Mouse (Mus musculus) neural tube, embryonic 15.5 days (tissue): ENCODE data around the gene Amotl2. TPM values are rescaled to one million over a fixed set of nuclear protein-coding genes. Genes with fewer than 3 reads are reported as not detected.
"Not testable (repeated sequence)": the region's sequence is repeated elsewhere in the genome, so short reads cannot be mapped to it uniquely, and the experiment has no call there.

Experiments
- ATAC-seq: fragments of 200-750 bp; cut with Nextera tagmentation; 2 replicates; pipeline ENCODE4 v1.8.0; 2017; ENCODE audit warnings: mild to moderate bottlenecking, moderate TSS enrichment, moderate library complexity; ENCODE audit not compliant: low FRiP score
- H3K27ac ChIP-seq: fragments of 300-500 bp; sonication (generic); replicated peaks from 2 replicates; pipeline ENCODE4 v1.5.1; 2015; ENCODE audit warnings: mild to moderate bottlenecking, inconsistent platforms
- H3K27me3 ChIP-seq: fragments of 300-500 bp; sonication (generic); replicated peaks from 2 replicates; pipeline ENCODE4 v1.6.1; 2015; ENCODE audit warnings: inconsistent platforms
- H3K36me3 ChIP-seq: fragments of 300-500 bp; sonication (generic); 2 replicates; pipeline ENCODE4 v1.6.1; 2015; ENCODE audit warnings: inconsistent platforms
- H3K4me1 ChIP-seq: fragments of 300-500 bp; sonication (generic); 2 replicates; pipeline ENCODE4 v1.6.1; 2015; ENCODE audit warnings: inconsistent platforms
- H3K4me2 ChIP-seq: fragments of 300-500 bp; sonication (generic); 2 replicates; pipeline ENCODE4 v1.6.1; 2015; ENCODE audit warnings: inconsistent platforms, mild to moderate bottlenecking, moderate library complexity
- H3K4me3 ChIP-seq: fragments of 300-500 bp; sonication (generic); replicated peaks from 2 replicates; pipeline ENCODE4 v1.5.1; 2015; ENCODE audit warnings: mild to moderate bottlenecking, inconsistent platforms
- H3K9ac ChIP-seq: fragments of 300-500 bp; sonication (generic); replicated peaks from 2 replicates; pipeline ENCODE4 v1.6.1; 2015; ENCODE audit warnings: mild to moderate bottlenecking, inconsistent platforms
- H3K9me3 ChIP-seq: fragments of 300-500 bp; sonication (generic); replicated peaks from 2 replicates; pipeline ENCODE4 v1.6.1; 2016; ENCODE audit warnings: inconsistent platforms
- WGBS: fragments of 180-500 bp; shearing (Covaris S2); methylation state at CpG from one replicate; pipeline ENCODE4 v1.1.7; 2015; ENCODE audit warnings: mixed read lengths; 5-methylcytosine and 5-hydroxymethylcytosine counted together
- polyA plus RNA-seq: library from polyadenylated mRNA; unstranded; fragments of >200 nt; fragmentation: Nextera tagmentation; extraction: Ambion mirVana; gene quantifications from 2 replicates; pipeline ENCODE4 v1.2.1, GENCODE M21; 2015

Gene Amotl2
- polyA plus RNA-seq, 1 experiment from 2014 or later = 57.0 TPM

DNA sequence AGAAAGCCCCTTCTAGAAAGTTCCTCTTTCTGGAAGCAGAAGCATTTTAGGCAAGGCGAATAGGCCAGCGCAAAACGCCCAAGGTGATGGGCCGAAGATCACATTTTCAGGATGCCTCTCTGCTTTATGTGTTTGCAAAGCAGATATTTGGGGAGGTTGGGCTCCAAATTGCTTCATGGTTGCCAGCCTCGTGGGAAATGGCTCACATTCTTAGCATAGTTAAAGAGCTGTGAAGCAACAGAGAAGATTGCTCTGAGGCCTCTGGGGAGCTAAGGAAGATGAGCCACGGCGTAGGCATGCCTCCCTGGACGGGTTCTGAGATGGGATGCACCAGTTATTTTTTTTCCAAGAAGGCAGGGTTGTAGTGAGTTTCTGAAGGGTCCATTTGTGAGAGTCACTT lies 47.0 kb downstream of the Amotl2 start:
- no peaks in the 10 kb centered on the region; the same call in 1 of the 2 replicates for H3K4me1 ChIP-seq
- ATAC-seq = no peak
- H3K9ac ChIP-seq = no peak overlapping the region
- H3K36me3 ChIP-seq = no peaks in the 10 kb centered on the region
- H3K27ac ChIP-seq = no peak overlapping the region
- no peak overlapping the region for H3K4me2 ChIP-seq
- H3K27me3 ChIP-seq = no peaks in the 10 kb centered on the region
- no peaks in the 10 kb centered on the region for H3K9me3 ChIP-seq
- H3K4me3 ChIP-seq = no peak overlapping the region
- 70% methylated on average over 8 of the region's 8 CpGs for WGBS

DNA sequence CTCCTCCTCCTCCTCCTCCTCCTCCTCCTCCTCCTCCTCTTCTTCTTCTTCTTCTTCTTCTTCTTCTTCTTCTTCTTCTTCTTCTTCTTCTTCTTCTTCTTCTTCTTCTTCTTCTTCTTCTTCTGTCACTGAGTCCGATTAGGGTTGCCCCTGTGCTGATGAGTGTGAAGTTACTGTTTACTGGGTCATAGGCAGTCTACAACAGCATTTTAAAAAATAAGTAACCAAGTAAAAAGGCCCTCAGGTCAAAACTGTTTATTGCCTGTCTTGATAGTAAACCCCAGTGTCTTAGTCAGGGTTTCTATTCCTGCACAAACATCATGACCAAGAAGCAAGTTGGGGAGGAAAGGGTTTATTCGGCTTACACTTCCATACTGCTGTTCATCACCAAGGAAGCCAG lies 48.1 kb downstream of the Amotl2 start:
- H3K4me2 ChIP-seq, ATAC-seq, H3K36me3 ChIP-seq, H3K27ac ChIP-seq, H3K4me3 ChIP-seq, H3K9ac ChIP-seq, H3K27me3 ChIP-seq, H3K4me1 ChIP-seq, H3K9me3 ChIP-seq: not testable (repeated sequence)
- WGBS = 95% methylated on average over 2 of the region's 2 CpGs

DNA sequence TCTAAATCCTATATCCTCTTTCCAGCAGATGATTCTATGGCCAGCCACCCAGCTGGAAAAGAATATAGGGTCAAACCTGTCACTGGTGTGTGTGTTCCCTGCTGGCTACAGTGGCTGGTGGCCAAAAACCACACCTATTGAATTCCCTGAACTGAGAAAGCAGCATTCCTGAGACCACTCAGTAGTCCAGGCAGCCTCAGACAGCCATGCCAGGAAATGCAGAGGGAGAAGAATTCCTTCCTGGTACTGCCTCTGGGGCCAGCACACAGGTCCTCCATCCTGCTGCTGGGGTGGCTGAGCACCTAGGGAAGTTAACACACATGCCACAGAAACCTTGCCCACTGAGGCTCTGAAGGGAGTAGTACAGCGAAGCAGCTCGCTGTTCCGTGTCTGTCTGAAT lies 50.3 kb downstream of the Amotl2 start:
- ATAC-seq = no peak
- H3K4me2 ChIP-seq = no peak overlapping the region
- H3K27ac ChIP-seq = no peak overlapping the region
- WGBS = 92% methylated on average over 3 of the region's 3 CpGs
- peaks cover 3% of the 10 kb centered on the region; the same call in 1 of the 2 replicates for H3K4me1 ChIP-seq
- no peaks in the 10 kb centered on the region for H3K9me3 ChIP-seq
- H3K9ac ChIP-seq = no peak overlapping the region
- no peaks in the 10 kb centered on the region for H3K36me3 ChIP-seq
- H3K4me3 ChIP-seq = no peak overlapping the region
- H3K27me3 ChIP-seq = no peaks in the 10 kb centered on the region

DNA sequence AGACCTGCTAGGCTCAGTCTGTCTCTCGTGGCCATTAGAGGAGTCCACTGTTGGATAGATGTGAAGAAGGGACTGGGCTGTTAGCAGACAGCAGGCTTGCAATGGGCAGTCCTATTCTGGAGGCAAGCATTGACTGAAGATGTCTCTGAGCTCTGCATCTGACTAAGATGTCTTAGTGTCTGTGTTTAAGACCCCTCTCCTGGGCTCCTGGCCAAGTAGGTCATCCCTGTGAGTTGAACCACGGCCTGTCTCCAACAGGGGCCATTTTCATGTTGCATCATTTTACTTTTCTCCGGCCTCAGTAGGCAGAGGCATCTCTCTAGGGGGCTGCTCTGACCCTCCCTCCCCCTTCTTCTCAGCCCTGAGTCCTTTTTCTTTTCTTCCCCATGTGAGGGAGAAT lies 52.8 kb downstream of the Amotl2 start:
- Histone ChIP-seq H3K4me3 (no peak overlapping the region), H3K4me1 (peaks cover 3% of the 10 kb centered on the region; the same call in 1 of the 2 replicates), H3K4me2 (no peak overlapping the region), H3K9me3 (no peaks in the 10 kb centered on the region), H3K27me3 (no peaks in the 10 kb centered on the region), H3K36me3 (no peaks in the 10 kb centered on the region), H3K27ac (no peak overlapping the region), H3K9ac (no peak overlapping the region)
- no peak for ATAC-seq
- 69% methylated on average over 3 of the region's 3 CpGs for WGBS

DNA sequence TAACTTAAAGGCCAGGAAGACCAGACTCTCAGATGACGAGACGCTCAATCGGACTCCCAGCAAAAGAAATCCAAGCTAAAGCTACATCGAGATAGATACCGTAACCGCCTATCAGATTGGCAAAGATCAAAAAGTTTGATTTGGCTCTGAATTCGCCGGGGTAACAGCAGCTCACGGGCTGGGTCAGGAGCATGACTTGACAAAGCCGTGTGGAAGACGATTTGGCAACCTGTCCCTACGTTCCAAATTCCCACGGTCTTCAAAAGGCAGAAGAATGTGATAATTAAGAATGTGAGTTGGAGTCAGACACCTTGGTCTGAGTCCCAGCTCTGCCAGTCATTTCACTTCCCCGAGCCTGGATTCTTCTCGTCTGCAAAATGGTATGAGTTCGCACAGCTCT lies 53.7 kb downstream of the Amotl2 start:
- peaks cover 3% of the 10 kb centered on the region; the same call in 1 of the 2 replicates for H3K4me1 ChIP-seq
- no peak overlapping the region for H3K9ac ChIP-seq
- no peaks in the 10 kb centered on the region for H3K9me3 ChIP-seq
- no peak for ATAC-seq
- H3K4me3 ChIP-seq = no peak overlapping the region
- H3K27ac ChIP-seq = no peak overlapping the region
- no peaks in the 10 kb centered on the region for H3K27me3 ChIP-seq
- 79% methylated on average over 16 of the region's 16 CpGs for WGBS
- H3K36me3 ChIP-seq = no peaks in the 10 kb centered on the region
- no peak overlapping the region for H3K4me2 ChIP-seq

DNA sequence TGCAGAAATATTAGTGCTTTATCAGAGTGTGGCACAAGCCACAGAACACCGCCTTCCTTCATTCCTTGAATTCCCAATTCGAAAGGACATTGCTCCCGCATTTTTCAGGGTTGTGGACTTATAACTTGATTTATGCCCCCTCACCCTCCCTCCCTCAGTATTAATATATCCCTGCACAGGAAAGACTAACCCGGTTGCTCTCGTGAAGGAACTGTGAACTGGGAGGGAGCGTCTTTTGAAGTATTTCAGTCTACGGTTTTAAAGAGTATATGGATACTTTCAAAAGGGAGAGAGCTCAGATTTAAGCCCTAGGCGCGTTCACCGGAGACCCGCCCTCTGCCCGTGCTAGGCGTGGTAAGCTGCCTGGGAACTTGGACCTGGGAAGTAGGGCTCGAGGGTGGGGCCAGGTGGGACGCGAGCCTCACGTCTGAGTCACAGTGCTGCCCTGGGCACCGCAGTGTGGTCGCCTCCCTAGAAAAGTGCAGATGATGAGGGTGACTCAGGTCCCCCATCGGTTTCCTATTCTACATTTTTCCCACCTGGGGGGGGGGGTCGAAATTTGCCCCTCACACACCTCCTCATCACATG lies 54.9 kb downstream of the Amotl2 start:
- no peaks in the 10 kb centered on the region for H3K27me3 ChIP-seq
- no peak overlapping the region for H3K4me2 ChIP-seq
- peaks cover 3% of the 10 kb centered on the region; the same call in 1 of the 2 replicates for H3K4me1 ChIP-seq
- no peak overlapping the region for H3K27ac ChIP-seq
- H3K4me3 ChIP-seq = no peak overlapping the region
- no peak for ATAC-seq
- H3K9me3 ChIP-seq = no peaks in the 10 kb centered on the region
- 54% methylated on average over 21 of the region's 21 CpGs for WGBS
- no peak overlapping the region for H3K9ac ChIP-seq
- H3K36me3 ChIP-seq = no peaks in the 10 kb centered on the region

DNA sequence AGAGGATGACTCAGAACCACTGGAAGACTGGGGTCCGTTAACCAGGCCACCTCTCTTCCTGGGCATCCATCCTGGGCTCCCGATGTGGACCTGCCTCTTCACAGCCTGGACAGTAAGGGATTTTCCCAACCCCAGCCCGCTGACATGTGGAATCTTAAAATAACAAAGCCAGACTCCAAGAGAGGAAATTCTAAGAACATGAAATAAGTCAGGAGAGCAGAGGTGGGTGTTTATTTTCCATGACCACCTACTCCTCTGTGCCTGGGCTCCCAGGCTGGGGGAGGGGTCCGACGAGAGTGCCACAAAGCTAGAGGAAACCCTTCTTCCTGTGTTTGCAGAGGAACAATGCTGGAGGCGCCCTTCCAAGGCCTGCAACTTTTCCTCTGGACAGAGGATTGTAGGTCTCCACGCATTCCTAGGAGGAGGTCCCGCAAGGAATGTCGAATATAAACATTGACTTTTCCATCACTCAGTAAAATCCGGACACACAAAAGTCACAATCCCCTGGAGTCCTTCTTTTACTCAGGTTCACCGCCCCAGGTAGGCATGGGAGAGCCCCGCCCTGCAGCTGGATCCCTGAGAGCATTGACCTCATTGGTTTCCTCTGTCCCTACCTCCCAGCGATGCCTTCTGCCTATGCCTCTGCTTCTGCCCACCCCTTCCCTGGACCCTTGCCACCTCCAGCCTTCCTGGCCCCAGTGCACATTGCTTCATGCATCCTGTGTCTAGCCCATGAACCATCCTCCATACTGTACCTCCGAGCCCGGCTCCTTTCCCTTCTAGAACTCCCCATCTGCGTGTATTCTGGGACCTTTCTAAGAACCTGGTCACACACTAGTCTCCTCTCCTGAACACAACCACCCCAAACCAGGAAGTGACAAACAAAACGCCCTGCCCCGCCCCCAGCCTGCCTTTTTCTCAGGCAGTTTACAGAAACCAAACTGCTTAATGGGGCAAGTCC lies 61.4 kb downstream of the Amotl2 start:
- 0 out of 2 replicates have a peak overlapping the region, but pooled peaks have one; percentile 30 for H3K27ac ChIP-seq
- no peak for ATAC-seq
- WGBS = 71% methylated on average over 18 of the region's 18 CpGs

DNA sequence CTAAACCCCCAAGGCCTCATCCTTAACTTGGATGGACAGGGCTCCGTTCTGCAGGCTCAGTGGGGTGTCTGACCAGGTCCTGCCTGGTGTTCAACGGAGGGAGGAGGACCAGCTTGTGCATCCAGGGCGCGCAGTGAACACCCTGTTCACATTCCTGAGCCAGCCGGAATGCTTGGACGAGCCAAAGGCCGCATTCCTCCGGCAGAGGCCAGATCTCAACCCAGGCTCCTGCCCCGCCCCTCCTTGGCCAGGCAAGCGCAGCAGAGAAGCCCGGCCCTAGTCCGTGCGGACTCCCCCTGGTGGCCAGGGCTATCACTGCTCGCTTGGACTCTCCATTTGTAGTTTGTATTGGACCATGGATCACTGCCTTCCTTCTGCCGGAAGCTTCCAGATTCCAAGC lies 63.0 kb downstream of the Amotl2 start:
- Histone ChIP-seq H3K9ac (no peak overlapping the region), H3K27ac (0 out of 2 replicates have a peak overlapping the region, but pooled peaks have one; percentile 4), H3K36me3 (no peaks in the 10 kb centered on the region), H3K27me3 (no peaks in the 10 kb centered on the region), H3K4me1 (peaks cover 16% of the 10 kb centered on the region), H3K4me2 (0 out of 2 replicates have a peak overlapping the region, but pooled peaks have one; percentile 9), H3K4me3 (no peak overlapping the region), H3K9me3 (no peaks in the 10 kb centered on the region)
- no peak for ATAC-seq
- 9% methylated on average over 15 of the region's 15 CpGs for WGBS

More for the DNA sequence above, 61.4 kb downstream of the Amotl2 start:
- no peaks in the 10 kb centered on the region for H3K27me3 ChIP-seq
- no peaks in the 10 kb centered on the region for H3K36me3 ChIP-seq
- no peak overlapping the region for H3K4me3 ChIP-seq
- H3K4me2 ChIP-seq = no peak overlapping the region
- H3K9me3 ChIP-seq = no peaks in the 10 kb centered on the region
- H3K4me1 ChIP-seq = peaks cover 16% of the 10 kb centered on the region
- H3K9ac ChIP-seq = no peak overlapping the region

Other genes starting within 250 kb of the Amotl2 start
- gene Ky, start 210.9 kb upstream of the Amotl2 start, polyA plus RNA-seq = 0.70 and 1.5 TPM in 2 replicates
- 160 and 164 TPM in 2 replicates for gene Anapc13, start 90.4 kb upstream of the Amotl2 start, polyA plus RNA-seq
- gene Cep63, start 90.1 kb upstream of the Amotl2 start, polyA plus RNA-seq = 35.6 and 41.7 TPM in 2 replicates
- 9.7 and 11.1 TPM in 2 replicates for gene Ryk, start 118.2 kb downstream of the Amotl2 start, polyA plus RNA-seq